Mouse (Mus musculus): ENCODE results near the gene Sp140.
"Not testable (repeated sequence)": the region's sequence is repeated elsewhere in the genome, so short reads cannot be mapped to it uniquely, and the experiment has no call there.

DNA sequence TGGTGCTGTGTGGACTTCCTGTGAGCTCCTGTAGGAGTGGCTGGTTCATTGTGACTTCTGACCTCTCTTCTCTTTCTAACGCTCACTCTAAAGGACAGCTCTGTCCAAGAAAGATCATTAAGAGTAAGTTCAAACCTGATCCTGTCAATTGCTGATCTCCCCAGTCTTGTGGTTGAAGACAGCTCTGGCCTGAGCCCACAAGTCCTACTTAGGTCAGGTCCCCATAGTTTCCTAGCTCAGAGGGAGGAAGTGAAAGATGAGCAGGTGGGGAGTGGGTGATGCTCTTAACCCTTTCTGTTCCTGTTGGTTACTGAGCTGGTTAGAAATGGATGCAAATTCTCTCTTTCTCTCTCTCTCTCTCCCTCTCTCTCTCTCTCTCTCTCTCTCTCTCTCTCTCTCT, 4.2 kb downstream of the Sp140 start:
- not testable (repeated sequence) for TF ChIP-seq CTCF (conservative IDR thresholded peaks at IDR 0.05; ENCODE audit: low read length); POU5F1 (IDR thresholded peaks at IDR 0.05; ENCODE audit: borderline replicate concordance, low read length)

Data from E14TG2a.4 (cell line).